Mouse (Mus musculus) spleen, adult 2 months (tissue): Measurements from ENCODE around the gene Ubash3b.

Source experiments
- CTCF ChIP-seq: fragments of 200-500 bp; IDR thresholded peaks from 2 replicates; pipeline ENCODE4 v1.5.1; 2011; ENCODE audit warnings: mild to moderate bottlenecking, inconsistent platforms; ENCODE audit not compliant: insufficient read depth, insufficient read length, insufficient replicate concordance; ENCODE audit errors: extremely low read depth
- POLR2A ChIP-seq: fragments of 200-500 bp; IDR thresholded peaks from 2 replicates; pipeline ENCODE4 v1.6.1; 2011; ENCODE audit warnings: low read depth, low read length, inconsistent platforms

DNA sequence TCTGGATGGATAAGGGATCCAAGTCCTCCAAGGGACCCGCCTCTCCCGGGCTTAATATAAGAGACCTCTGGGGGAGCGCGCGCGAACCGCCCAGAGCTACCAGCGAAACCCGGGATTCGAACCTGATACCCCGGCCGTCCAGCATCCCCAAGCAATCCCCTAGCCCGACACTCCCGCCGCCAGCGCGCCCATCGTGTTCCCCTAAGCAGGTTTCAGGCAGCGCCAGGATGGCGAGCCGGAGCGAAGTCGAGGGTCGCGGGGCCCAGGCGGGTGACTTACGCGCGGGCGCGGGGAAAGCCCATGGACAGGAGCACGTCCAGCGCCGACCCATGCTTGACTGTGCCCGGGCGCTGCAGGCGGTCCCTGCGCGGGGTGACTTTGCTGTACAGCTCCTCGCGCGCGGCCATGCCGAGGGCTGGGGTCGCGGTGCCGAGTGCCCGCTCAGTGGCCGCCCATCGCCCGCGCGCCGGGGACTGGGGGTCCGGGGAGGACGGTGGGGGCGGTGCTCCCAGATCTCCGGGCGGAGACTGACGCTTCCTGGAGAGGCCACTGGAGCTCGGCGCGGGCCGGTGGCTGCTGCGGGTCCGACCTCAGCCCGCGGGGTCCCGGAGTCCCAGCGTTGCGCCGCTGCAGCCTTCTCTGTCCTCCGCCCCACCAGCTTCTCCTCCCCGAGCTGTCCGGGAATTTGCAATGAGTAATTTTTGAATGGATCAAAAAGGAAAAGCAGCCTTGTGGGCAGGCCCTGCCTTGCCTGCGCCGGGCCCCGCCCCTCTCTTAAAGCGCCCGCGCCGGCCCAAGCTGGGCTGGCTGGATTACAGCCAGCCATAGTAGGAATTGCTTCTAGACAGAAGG, 4.3 kb downstream of the Ubash3b start:
- TF ChIP-seq CTCF (no peak), POLR2A (no peak)
